Mouse (Mus musculus): Measurements from ENCODE around the gene Plekhg1. TPM values are rescaled to one million over a fixed set of nuclear protein-coding genes. Genes with fewer than 3 reads are reported as not detected.

Plekhg1 gene
- polyA plus RNA-seq, 1 experiment from 2014 or later, result 9.8 TPM

GRCm38 (mm10) chr10:3793825-3794224 is 53.7 kb downstream of the Plekhg1 start:
- Histone ChIP-seq H3K4me3 (ENCODE audit: low read depth, low read length) (no peak overlapping the region), H3K9ac (ENCODE audit: low read length) (no peak overlapping the region), H3K9me3 (ENCODE audit: control insufficient read depth, low read length) (no peaks in the 10 kb centered on the region), H3K4me2 (ENCODE audit: low read length) (no peak overlapping the region), H3K4me1 (replicated peaks; ENCODE audit: control insufficient read depth, insufficient read depth, low read length) (peaks cover 9% of the 10 kb centered on the region; the same call in 1 of the 2 replicates), H3K27ac (ENCODE audit: low read depth) (no peak overlapping the region), H3K27me3 (replicated peaks; ENCODE audit: control insufficient read depth, insufficient read depth, low read length) (no peaks in the 10 kb centered on the region), H3K36me3 (ENCODE audit: control insufficient read depth, insufficient read depth, low read length) (no peaks in the 10 kb centered on the region)
- ATAC-seq (replicated peaks; ENCODE audit: low FRiP score, low TSS enrichment, low read depth) (no peak), DNase-seq (ENCODE audit: low spot score) (no peak)
- 46% methylated on average over 3 of the region's 3 CpGs for WGBS

- Histone ChIP-seq H3K4me3 (ENCODE audit: low read depth, low read length) (no peak overlapping the region), H3K9ac (ENCODE audit: low read length) (no peak overlapping the region), H3K27ac (ENCODE audit: low read depth) (no peak overlapping the region), H3K9me3 (ENCODE audit: control insufficient read depth, low read length) (no peaks in the 10 kb centered on the region), H3K4me1 (replicated peaks; ENCODE audit: control insufficient read depth, insufficient read depth, low read length) (no peaks in the 10 kb centered on the region), H3K36me3 (ENCODE audit: control insufficient read depth, insufficient read depth, low read length) (peaks cover 4% of the 10 kb centered on the region; the same call in 1 of the 2 replicates), H3K27me3 (replicated peaks; ENCODE audit: control insufficient read depth, insufficient read depth, low read length) (no peaks in the 10 kb centered on the region), H3K4me2 (ENCODE audit: low read length) (no peak overlapping the region)
- no peak for ATAC-seq (replicated peaks; ENCODE audit: low FRiP score, low TSS enrichment, low read depth)
- DNase-seq (ENCODE audit: low spot score), result no peak
Measured at GRCm38 (mm10) chr10:3799455-3799854, 59.3 kb downstream of the Plekhg1 start.

- no peaks in the 10 kb centered on the region for H3K9me3 ChIP-seq (ENCODE audit: control insufficient read depth, low read length)
- no peak for ATAC-seq (replicated peaks; ENCODE audit: low FRiP score, low TSS enrichment, low read depth)
- no peak overlapping the region for H3K4me3 ChIP-seq (ENCODE audit: low read depth, low read length)
- DNase-seq (ENCODE audit: low spot score), result no peak
- no peak overlapping the region for H3K9ac ChIP-seq (ENCODE audit: low read length)
- no peak overlapping the region for H3K4me2 ChIP-seq (ENCODE audit: low read length)
- no peak overlapping the region for H3K27ac ChIP-seq (ENCODE audit: low read depth)
- 80% methylated on average over 6 of the region's 6 CpGs for WGBS
- no peaks in the 10 kb centered on the region for H3K4me1 ChIP-seq (replicated peaks; ENCODE audit: control insufficient read depth, insufficient read depth, low read length)
- no peaks in the 10 kb centered on the region for H3K27me3 ChIP-seq (replicated peaks; ENCODE audit: control insufficient read depth, insufficient read depth, low read length)
- H3K36me3 ChIP-seq (ENCODE audit: control insufficient read depth, insufficient read depth, low read length), result peaks cover 4% of the 10 kb centered on the region; the same call in 1 of the 2 replicates
Measured at GRCm38 (mm10) chr10:3801254-3801653, 61.1 kb downstream of the Plekhg1 start.

GRCm38 (mm10) chr10:3805334-3805733 is 65.2 kb downstream of the Plekhg1 start:
- Histone ChIP-seq H3K36me3 (ENCODE audit: control insufficient read depth, insufficient read depth, low read length) (peaks cover 4% of the 10 kb centered on the region; the same call in 1 of the 2 replicates), H3K4me3 (ENCODE audit: low read depth, low read length) (no peak overlapping the region), H3K27ac (ENCODE audit: low read depth) (no peak overlapping the region), H3K9me3 (ENCODE audit: control insufficient read depth, low read length) (no peaks in the 10 kb centered on the region), H3K4me1 (replicated peaks; ENCODE audit: control insufficient read depth, insufficient read depth, low read length) (no peaks in the 10 kb centered on the region), H3K4me2 (ENCODE audit: low read length) (no peak overlapping the region), H3K9ac (ENCODE audit: low read length) (no peak overlapping the region), H3K27me3 (replicated peaks; ENCODE audit: control insufficient read depth, insufficient read depth, low read length) (no peaks in the 10 kb centered on the region)
- WGBS, result 49% methylated on average over 3 of the region's 3 CpGs
- no peak for DNase-seq (ENCODE audit: low spot score)
- no peak for ATAC-seq (replicated peaks; ENCODE audit: low FRiP score, low TSS enrichment, low read depth)

GRCm38 (mm10) chr10:3807980-3808379 is 67.8 kb downstream of the Plekhg1 start:
- H3K36me3 ChIP-seq (ENCODE audit: control insufficient read depth, insufficient read depth, low read length), result peaks cover 4% of the 10 kb centered on the region; the same call in 1 of the 2 replicates
- DNase-seq (ENCODE audit: low spot score), result no peak
- 0 out of 2 replicates have a peak, but pooled peaks cover 4% of the 10 kb centered on the region for H3K4me1 ChIP-seq (replicated peaks; ENCODE audit: control insufficient read depth, insufficient read depth, low read length)
- no peak overlapping the region for H3K9ac ChIP-seq (ENCODE audit: low read length)
- no peaks in the 10 kb centered on the region for H3K9me3 ChIP-seq (ENCODE audit: control insufficient read depth, low read length)
- no peaks in the 10 kb centered on the region for H3K27me3 ChIP-seq (replicated peaks; ENCODE audit: control insufficient read depth, insufficient read depth, low read length)
- ATAC-seq (replicated peaks; ENCODE audit: low FRiP score, low TSS enrichment, low read depth), result no peak
- no peak overlapping the region for H3K4me3 ChIP-seq (ENCODE audit: low read depth, low read length)
- H3K4me2 ChIP-seq (ENCODE audit: low read length), result no peak overlapping the region
- no peak overlapping the region for H3K27ac ChIP-seq (ENCODE audit: low read depth)
- 89% methylated on average over 3 of the region's 3 CpGs for WGBS

- H3K27me3 ChIP-seq (replicated peaks; ENCODE audit: control insufficient read depth, insufficient read depth, low read length), result no peaks in the 10 kb centered on the region
- H3K4me2 ChIP-seq (ENCODE audit: low read length), result no peak overlapping the region
- H3K9me3 ChIP-seq (ENCODE audit: control insufficient read depth, low read length), result no peaks in the 10 kb centered on the region
- DNase-seq (ENCODE audit: low spot score) (no peak), ATAC-seq (replicated peaks; ENCODE audit: low FRiP score, low TSS enrichment, low read depth) (no peak)
- no peak overlapping the region for H3K4me3 ChIP-seq (ENCODE audit: low read depth, low read length)
- no peaks in the 10 kb centered on the region for H3K36me3 ChIP-seq (ENCODE audit: control insufficient read depth, insufficient read depth, low read length)
- 60% methylated on average over 10 of the region's 10 CpGs for WGBS
- H3K27ac ChIP-seq (ENCODE audit: low read depth), result no peak overlapping the region
- no peak overlapping the region for H3K9ac ChIP-seq (ENCODE audit: low read length)
- 0 out of 2 replicates have a peak, but pooled peaks cover 4% of the 10 kb centered on the region for H3K4me1 ChIP-seq (replicated peaks; ENCODE audit: control insufficient read depth, insufficient read depth, low read length)
Measured at GRCm38 (mm10) chr10:3810476-3811273, 70.5 kb downstream of the Plekhg1 start.

GRCm38 (mm10) chr10:3818940-3819701 is 79.0 kb downstream of the Plekhg1 start:
- H3K4me1 ChIP-seq (replicated peaks; ENCODE audit: control insufficient read depth, insufficient read depth, low read length), result no peaks in the 10 kb centered on the region
- DNase-seq (ENCODE audit: low spot score) (no peak), ATAC-seq (replicated peaks; ENCODE audit: low FRiP score, low TSS enrichment, low read depth) (no peak)
- no peak overlapping the region for H3K9ac ChIP-seq (ENCODE audit: low read length)
- H3K4me2 ChIP-seq (ENCODE audit: low read length), result no peak overlapping the region
- no peaks in the 10 kb centered on the region for H3K36me3 ChIP-seq (ENCODE audit: control insufficient read depth, insufficient read depth, low read length)
- H3K27ac ChIP-seq (ENCODE audit: low read depth), result no peak overlapping the region
- H3K27me3 ChIP-seq (replicated peaks; ENCODE audit: control insufficient read depth, insufficient read depth, low read length), result no peaks in the 10 kb centered on the region
- no peaks in the 10 kb centered on the region for H3K9me3 ChIP-seq (ENCODE audit: control insufficient read depth, low read length)
- H3K4me3 ChIP-seq (ENCODE audit: low read depth, low read length), result no peak overlapping the region
- WGBS, result 61% methylated on average over 5 of the region's 5 CpGs

- no peaks in the 10 kb centered on the region for H3K27me3 ChIP-seq (replicated peaks; ENCODE audit: control insufficient read depth, insufficient read depth, low read length)
- H3K4me3 ChIP-seq (ENCODE audit: low read depth, low read length), result no peak overlapping the region
- WGBS, result 48% methylated on average over 6 of the region's 6 CpGs
- ATAC-seq (replicated peaks; ENCODE audit: low FRiP score, low TSS enrichment, low read depth) (no peak), DNase-seq (ENCODE audit: low spot score) (no peak)
- no peaks in the 10 kb centered on the region for H3K36me3 ChIP-seq (ENCODE audit: control insufficient read depth, insufficient read depth, low read length)
- no peak overlapping the region for H3K9ac ChIP-seq (ENCODE audit: low read length)
- no peaks in the 10 kb centered on the region for H3K9me3 ChIP-seq (ENCODE audit: control insufficient read depth, low read length)
- no peak overlapping the region for H3K27ac ChIP-seq (ENCODE audit: low read depth)
- no peak overlapping the region for H3K4me2 ChIP-seq (ENCODE audit: low read length)
- H3K4me1 ChIP-seq (replicated peaks; ENCODE audit: control insufficient read depth, insufficient read depth, low read length), result no peaks in the 10 kb centered on the region
Measured at GRCm38 (mm10) chr10:3823826-3824225, 83.7 kb downstream of the Plekhg1 start.
